Mouse (Mus musculus): ENCODE measurements at regions not wholly inside any gene's neighbourhood (a gene's known extent, or its start where the extent isn't known, plus 50 kb on each side); places are given as distances from the start of the nearest gene placed in this dataset.

DNA sequence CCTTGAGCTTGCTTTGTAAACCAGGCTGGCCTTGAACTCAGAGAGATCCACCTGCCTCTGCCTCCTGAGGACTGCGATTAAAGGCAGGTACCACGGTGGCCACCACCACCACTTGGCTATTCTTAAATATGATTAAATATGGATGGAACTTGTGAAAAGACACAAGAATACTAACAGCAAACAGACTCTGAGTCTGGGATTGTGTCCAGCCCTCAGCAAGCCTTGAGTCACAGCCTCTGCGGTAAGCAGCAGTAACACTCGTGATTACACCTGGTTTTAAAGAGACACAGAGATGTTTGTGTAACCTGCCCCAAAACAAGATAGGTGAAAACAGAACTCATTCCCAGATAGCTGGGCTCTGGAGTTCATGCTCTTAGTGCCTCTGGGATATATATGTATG is 263.4 kb downstream of the Mreg start:
- no peak for DNase-seq (ENCODE audit: low spot score in 2 of 2)

DNA sequence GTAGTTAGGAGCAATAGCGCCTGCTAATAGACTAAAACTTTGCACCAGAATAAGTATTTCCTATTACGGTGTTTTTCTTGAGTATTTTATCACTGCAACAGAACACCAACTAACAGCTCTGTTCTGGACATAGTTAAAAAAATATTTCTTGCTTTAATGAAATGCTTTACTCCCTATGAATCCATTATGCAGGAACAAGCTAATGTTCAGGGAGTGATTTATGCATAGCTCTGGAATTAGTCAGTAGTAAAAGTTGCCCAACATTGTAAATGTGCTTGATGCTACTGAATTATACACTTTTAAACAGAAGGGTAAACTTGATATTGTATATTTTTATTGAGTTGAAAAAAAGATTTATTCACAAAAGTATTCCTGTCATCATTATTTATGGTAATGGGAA is 264.6 kb downstream of the Mreg start:
- DNase-seq (ENCODE audit: low spot score in 2 of 2), result no peak

DNA sequence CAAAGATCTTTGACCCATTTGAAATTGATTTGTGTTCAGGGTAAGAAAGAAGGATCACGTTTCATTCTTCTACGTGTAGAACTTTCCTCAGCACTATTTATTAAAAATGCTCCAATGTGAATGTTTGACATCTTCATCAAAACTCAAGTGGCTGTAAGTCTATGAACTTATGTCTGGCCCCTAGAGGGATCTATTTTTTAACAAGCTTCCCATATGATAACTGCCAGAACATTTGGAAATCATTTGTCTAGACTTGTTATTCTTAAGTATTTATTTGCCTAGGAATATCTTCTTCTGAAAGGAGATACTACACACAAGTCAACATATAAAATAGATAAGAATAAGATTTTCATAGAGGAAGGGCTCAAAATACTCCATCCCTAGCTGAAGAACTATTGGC is 265.2 kb downstream of the Mreg start:
- no peak for DNase-seq (ENCODE audit: low spot score in 2 of 2)

DNA sequence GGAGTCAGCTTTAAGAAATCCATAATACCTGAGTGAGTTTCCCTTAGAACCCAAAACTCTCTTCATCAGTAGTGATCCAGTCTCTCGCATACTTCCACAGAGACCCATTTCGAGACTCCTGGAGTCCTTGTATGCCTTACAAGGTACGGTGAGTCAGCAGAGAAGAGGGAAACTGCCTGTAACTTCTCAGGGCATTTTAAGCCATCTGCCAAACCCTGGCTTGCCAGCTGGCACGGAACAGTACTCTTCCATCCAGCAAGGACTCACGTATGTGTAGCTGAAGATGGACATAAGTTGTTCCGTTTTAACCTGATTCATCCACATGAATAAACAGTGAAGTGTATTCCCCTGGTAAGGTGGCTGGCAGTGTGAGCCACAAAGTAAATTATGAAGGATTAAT is 267.0 kb downstream of the Mreg start:
- DNase-seq (ENCODE audit: low spot score in 2 of 2), result peak; percentile 36 to 44

DNA sequence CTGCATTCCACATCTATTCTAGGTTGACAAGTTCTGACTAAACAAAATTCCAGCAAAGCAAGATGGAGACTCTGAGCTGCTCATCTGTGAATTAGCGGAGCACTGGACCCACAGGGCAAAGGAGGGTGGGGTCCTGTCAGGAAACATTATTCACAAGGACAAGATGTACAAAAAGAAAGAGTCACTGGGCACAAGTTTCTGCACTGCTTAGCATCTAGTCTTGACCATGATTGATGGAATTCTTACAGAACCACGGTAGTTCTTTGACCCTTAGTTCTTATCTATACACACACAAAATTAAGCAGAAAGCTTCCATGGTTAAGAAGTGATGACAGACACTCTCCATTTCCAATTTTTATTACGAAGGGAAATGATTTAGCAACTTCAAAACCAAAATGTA is 267.6 kb downstream of the Mreg start:
- no peak for DNase-seq (ENCODE audit: low spot score in 2 of 2)

DNA sequence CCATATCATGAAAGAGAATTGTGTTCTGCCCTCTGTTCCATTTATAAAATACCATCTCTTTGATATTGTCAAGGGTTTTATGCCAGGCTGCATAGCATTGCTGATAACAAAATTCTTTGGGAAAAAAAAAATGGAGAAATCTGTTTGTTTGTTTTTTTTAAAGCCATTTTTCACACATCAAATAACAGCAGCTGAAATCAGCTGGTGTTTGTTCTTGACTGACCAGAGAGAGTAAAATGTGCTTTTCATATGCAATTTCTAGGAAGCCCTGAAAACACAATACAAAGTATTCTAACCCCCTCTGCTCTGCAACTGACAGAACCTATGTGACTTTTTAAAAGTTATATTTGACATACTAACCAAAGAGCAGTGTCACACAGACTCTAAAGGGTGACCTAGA is 270.0 kb downstream of the Mreg start:
- DNase-seq (ENCODE audit: low spot score in 2 of 2), result no peak

DNA sequence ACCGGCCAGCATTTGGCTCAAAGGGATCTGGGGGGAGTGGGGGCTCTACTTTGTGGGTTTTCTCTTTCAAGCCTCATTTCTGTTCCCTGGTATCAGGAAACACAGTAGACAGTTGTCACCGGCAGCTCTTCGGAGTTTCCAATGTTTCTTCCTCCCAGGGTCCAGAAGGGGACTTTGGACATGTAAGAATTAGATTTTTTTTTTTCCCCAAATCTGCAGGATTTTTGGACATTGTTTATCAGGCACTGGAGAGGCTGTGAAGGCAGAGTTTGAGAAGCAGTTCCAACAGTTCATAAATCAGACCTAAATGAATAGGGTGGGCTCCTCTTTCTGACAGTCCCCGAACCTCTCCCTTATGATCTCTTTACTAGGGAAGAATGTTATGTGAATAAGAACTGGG is 270.4 kb downstream of the Mreg start:
- no peak for DNase-seq (ENCODE audit: low spot score in 2 of 2)

DNA sequence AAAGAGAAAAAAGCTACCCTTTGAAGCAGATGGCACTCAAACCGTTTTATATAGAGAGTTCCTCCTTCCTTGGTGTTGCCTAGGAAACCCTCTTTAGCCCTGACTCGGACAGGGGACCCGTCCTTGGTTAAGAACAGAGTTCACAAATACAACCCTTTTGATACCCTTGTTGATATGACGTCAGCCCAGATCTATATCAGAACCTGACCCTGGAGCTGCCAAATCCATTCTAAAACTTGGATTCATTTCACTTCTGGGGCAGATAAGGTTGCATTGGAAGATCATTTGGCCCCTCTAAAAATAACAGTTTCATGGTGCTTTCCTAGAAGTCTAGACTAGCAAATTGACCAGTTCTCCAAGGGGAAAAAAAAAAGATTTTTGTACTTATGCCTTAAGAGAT is 271.2 kb downstream of the Mreg start:
- no peak for DNase-seq (ENCODE audit: low spot score in 2 of 2)

DNA sequence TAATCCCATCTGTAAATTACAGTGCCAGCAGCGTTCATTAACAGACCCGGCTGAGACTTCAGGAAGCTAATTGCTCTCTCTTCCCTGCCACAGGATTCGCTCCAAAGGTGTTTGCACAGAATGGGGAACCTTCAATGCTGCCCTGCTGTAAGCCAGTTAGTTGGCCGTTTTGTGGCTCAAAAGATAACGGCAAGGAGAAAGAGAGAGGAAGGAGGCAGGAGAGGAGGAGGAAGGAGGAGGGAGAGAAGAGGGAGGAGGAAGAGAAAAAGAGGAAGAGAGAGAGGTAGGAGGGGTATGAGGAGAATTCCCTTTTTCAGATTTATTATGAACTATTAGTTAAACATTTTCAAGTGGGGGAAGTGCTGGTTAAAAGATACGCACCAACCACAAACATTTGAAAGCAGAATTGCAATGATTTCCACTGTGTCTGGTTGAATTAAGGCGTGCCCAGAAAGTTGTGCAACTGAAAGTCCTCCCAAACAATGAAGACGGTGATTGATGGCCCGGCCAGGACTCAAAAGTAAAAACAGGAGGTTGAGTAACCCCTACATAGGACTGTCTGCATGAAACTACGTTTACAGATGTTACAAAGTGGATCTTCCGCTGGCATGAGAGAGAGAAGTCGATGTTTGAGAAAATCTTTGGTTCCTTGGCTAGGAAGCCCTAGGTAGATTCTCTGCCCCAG is 273.6 kb downstream of the Mreg start:
- no peak for DNase-seq (ENCODE audit: low spot score in 2 of 2)

DNA sequence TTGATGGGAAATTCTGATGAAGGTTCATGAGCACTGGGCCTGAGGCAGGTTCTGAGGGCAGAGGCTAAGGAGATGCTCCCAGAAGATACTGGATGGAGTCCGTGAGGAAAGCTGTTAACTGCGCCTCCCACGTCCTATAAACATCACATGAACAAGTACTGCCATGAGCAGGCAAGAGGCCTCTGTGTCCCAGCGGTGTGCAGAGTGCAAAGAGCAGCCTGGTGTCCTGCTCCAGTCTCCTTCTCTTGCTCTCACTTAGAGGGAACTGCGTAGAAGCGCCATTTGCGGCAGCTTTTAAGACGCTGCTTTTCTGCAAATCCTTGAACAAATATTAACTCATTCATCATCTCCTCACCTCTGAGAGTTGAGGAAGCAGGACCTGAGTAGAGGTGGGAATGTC is 274.2 kb downstream of the Mreg start:
- no peak for DNase-seq (ENCODE audit: low spot score in 2 of 2)

DNA sequence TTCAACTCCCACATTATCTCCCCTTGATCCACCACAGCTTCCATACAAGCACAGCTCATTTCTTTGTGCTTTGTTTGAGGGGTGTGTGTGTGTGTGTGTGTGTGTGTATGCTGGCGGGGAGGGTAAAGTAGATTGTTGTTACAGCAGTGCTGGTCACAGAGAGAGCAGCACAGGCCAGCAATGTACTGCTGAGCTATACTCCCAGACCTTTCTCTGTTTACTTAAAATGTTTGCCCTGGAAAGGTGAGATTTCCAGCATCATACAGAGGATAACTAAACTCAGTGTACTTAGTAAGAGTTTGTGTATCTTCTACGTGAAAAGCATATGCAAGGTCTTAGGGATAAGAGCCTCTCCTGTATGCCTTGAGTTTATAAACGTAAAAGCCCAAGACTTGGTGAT is 274.9 kb downstream of the Mreg start:
- no peak for DNase-seq (ENCODE audit: low spot score in 2 of 2)

DNA sequence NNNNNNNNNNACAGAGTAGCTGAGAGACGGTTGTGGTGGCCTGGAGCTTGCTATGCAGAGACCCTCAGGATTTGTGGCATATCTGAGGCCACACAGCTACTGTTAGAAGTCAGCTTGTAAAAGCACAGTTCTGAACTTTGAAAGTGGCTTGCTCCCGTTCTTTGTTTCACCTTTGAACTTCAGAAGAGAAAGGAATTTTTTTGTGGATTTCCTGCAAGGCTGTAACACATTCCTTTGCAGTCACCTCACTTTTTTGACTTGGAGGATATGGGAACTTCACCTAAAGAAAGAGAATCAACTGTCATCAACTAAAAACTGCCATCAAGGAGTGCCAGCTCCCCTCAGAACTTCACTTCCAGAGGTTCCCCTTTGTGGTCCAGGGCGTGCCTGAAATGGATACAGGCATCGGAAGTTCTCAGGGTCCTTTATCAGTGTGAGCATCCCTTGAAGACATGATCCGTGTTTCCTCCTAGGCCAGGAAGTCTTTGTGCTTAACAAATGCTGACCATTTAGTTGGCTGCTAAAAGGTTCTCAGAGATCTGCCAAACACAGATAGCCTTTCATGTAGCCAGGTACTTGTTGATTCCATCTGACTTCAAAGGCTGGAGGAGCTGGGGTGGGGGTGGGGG is 275.5 kb downstream of the Mreg start:
- no peak for DNase-seq (ENCODE audit: low spot score in 2 of 2)

DNA sequence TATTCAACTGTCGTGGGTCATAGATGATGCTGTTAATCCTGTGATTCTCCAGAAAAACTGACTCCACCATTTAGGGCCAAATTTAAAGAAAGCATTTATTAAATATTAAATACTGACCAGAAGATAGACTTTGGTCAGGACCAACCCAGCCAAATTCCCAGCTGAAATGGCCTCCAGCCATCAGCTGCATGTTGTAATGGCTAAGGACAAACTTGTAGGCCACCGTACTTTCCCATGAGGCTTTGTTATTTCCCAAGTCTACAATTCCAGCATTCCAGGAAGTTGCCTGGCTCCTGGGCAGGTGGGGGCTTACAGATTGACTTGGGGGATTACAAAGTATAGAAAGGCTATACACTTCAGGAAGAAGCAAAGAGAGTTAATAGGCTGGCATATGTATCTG is 272.5 kb upstream of the Fn1 start:
- no peak for DNase-seq (ENCODE audit: low spot score in 2 of 2)

DNA sequence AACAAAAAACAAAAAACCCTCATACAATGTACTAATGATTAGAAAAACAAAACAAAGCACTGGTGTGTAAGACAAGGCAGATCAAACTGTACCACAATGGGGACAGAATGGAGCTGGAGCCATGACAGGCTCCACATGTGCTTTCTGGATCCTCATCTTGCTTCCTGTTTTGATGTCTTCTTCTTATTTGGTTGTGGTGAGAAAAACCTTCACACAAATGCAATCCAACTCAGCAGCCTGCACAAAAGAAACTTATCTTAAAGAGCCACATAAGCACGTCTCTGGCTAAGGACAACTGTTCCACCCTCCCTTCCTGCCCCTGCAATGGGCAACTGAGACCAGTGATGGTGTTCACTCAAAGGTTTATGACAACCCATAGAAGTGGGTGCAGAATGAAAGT is 271.9 kb upstream of the Fn1 start:
- DNase-seq (ENCODE audit: low spot score in 2 of 2), result no peak

DNA sequence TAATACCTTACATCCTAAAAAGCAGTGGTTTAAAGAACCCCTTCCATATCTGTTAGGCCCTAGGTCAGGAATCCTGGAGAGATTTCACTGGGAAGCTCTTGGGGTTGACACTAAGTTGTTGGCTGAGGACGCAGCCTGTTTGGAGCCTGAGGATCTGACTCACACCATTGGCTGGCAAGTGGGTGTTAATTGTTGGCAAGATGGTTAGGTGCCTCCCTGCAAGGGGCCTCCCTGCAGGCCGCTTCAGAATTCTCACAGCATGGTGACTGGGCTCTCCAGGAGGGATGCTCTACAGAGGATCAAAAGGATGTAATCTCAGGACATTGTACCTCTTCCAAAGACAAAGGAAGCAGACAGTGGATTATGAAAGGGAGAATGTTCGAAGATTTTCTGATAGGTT is 270.7 kb upstream of the Fn1 start:
- DNase-seq (ENCODE audit: low spot score in 2 of 2), result no peak

DNA sequence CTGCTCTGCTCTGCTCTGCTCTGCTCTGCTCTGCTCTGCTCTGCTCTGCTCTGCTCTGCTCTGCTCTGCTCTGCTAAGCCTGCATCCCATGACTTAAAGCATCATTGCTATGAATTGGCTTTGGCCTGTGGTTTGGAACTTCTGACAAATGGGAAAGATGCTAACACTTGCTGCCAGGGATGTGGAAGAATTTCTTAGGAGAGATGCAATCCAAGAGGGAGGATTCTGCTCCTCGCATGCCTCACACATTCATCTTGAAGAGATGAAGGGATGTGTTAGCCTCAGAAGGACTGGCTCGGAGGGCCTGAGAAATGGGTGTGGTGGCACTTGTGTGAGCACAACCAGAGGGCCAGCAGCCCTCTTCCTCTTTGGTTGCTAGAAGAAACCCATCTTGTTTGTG is 268.5 kb upstream of the Fn1 start:
- DNase-seq (ENCODE audit: low spot score in 2 of 2), result no peak

DNA sequence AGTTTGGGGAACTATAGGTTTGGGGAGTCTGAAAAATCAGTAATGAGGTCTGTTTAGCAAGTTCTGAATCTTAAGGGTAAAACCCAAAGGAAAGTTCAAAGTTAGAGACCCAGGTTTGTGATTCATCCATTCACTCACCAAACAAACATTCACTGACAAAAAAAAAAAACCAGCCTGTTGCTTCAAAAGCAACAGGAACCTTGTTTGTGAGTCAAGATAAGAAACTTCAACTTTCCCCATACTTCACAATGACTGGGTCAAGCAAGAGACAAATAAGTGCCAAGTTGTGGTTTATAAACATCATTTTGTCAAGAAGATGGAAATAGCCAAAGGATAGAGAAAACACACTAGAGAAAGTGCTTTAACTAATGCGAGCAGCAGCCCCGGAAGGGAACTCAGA is 266.9 kb upstream of the Fn1 start:
- no peak for DNase-seq (ENCODE audit: low spot score in 2 of 2)

DNA sequence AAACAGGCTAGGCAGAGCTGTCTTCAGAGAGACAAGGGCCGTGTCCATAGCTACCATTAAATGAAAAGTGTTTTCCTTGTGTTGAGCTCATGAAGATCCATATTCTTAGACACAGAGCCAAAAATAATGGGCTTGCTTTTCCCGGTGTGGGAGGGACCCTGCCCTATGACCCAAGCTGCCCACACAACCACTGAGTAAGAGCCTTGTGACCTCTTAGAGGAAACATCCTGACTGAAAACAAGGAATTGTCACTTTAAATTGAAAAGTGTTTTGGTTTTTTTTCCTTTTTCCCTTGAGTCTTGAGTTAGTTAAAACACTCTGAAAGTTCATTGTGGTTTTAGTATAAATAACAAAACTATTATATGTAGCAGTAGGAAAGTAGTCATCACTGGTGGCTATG is 264.0 kb upstream of the Fn1 start:
- no peak for DNase-seq (ENCODE audit: low spot score in 2 of 2)

DNA sequence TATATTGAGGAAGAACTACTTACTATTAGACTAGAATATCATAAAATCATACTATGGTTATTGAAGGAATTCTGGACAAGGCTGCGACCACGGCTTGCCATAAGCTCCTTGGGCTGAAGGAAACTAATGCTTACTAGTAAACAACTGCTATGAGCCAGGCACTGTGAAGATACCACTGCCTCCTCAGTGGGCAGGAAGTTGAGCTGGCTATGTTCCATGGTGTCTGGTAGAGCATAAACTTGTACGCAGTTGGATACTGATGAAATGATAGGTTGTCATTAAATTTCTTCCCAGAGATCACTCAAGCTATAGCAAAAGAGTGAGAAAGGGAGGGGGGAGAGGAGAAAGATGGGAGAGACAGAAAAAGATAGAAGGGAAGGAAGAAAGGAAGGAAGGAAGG is 261.4 kb upstream of the Fn1 start:
- DNase-seq (ENCODE audit: low spot score in 2 of 2), result no peak

DNA sequence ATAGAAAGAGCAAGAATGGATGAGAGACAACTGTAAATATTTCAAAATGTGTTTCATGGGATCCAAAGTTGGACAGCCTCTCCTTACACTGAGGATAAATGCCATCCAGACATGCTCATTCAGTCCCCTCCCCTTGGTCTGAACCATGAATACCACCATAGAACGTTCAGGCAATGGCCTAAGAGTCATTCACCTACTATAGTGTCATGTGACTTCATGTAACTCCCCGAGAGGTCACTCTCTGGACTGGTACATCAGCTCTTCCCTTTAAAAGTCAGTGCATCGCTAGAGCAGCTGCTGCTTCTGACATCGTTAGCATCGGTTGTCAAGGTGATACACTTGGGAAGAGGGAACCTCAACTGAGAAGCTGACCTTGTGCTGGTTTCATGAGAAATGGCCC is 260.2 kb upstream of the Fn1 start:
- no peak for DNase-seq (ENCODE audit: low spot score in 2 of 2)

DNA sequence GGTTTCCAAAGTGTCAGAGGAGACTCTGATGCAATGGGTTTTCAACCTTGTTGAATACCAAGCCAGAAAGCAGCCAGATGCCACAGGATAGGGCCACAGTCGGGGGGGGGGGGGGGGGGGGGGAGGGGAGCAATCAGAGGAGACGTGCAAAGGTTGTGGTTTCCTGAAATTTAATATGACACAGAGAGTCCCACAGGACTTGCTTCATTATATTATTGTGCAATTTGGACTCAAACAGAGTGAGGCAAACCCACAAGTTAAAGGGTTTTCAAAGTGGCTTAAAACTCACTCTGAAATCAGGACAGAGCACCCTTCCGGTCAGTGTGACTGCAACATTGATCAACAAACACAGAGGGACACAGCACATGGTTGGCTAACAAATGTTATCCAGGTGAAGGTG is 259.4 kb upstream of the Fn1 start:
- DNase-seq (ENCODE audit: low spot score in 2 of 2), result no peak

DNA sequence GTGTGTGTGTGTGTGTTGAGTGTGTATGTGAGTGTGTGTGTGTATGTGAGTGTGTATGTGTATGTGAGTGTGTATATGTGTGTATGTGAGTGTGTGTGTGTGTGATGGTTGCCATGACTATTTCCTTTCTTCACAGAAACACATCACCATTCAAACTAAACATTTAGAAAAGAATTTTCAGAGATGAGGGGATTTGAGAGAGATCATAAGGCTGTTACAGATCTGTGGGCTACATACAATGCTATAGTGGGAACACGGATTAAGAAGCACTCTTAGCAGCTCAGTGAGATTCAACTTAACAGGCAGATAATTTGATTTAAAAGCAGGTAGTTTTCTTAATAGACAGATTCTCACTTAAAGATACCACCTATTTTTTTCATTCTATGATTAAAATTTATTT is 257.1 kb upstream of the Fn1 start:
- DNase-seq (ENCODE audit: low spot score in 2 of 2), result no peak

DNA sequence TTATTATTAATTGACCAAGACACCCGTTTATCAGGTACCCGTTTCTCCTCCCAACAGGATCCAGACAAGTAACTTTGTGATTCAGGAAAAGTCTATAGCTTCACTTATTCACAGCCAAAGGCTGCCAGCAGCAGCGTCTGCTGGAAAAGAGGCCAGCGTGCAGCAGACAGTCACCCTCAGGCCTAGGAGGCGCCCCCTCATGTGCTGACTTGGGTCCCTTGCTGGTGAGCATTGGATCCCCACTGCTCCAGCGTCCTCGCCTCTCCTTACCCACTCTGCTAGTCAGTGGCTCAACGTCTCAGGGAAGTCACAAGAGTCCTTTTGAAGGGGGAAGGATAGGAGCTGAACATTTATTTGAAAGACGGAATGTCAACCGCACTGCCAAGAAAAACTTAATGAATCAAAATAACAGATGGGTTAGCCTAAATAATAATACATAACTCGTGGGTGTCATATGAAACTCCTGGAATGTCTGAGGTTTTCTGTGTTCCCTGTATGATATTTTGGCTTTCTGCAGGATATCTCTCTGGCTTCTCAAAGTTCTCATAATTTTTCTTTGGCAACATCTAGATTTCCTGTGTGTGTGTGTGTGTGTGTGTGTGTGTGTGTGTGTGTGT is 256.6 kb upstream of the Fn1 start:
- DNase-seq (ENCODE audit: low spot score in 2 of 2), result no peak

All from right cerebral cortex, adult 2 months (tissue).